Mouse (Mus musculus) testis, postnatal 10 days (tissue): ENCODE measurements around the gene Olfr514.
"Not testable (repeated sequence)": the region's sequence is repeated elsewhere in the genome, so short reads cannot be mapped to it uniquely, and the experiment has no call there.

Experiments used
- DNase-seq: peaks from one replicate; pipeline ENCODE4 v3.0.0; 2021; ENCODE audit warnings: low spot score

The Olfr514 gene

DNA sequence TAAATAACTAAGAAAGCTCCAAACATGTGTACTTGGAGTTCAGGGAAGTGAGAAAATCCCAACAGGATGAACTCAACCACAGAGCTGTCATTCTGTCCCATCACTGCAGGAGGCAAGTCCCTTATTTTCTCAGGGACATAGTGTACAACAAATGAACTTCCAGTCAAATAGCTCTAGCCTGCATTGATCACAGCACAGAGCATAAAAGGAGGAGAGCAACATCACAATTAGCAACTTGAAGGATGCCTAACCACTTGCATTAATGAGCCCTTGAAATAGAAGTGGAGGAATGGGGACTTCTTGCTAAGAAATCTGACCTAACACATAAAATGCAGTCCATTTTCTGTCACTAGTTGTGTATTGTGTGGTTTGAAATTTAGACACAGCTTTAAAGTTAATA lies at the start of gene Olfr514:
TSS of gene Olfr514 (minus strand) at position 101 of the 400 bp plus-strand sequence.
- no peak for DNase-seq

- DNase-seq = no peak
These were observed 46.5 kb upstream of the Olfr514 start, which contains the start of gene Olfr517 for GRCm38 (mm10) chr7:108872279-108872678. TSS of gene Olfr517 (minus strand) at chr7:108872379.

DNA sequence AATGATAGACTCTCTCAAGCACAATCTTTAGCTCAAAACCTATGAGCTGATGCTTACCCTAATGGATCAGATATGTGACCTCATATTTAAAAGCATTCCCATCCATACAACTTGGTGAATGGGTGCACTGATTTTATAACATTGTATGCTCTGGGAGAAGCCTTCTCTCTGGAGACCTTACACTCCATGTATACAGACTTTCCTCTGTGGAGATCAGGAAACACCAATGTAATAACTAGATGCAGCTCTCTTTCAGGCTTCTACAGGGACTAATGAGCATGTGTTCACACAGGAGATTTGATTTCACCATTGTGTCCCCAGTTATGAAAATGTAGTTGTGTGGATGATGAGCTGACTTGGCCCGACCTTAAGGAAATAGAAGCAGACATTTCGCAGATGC lies 24.6 kb upstream of the Olfr514 start, which contains the start of gene Olfr516:
TSS of gene Olfr516 (minus strand) at position 101 of the 400 bp plus-strand sequence.
- no peak for DNase-seq

DNA sequence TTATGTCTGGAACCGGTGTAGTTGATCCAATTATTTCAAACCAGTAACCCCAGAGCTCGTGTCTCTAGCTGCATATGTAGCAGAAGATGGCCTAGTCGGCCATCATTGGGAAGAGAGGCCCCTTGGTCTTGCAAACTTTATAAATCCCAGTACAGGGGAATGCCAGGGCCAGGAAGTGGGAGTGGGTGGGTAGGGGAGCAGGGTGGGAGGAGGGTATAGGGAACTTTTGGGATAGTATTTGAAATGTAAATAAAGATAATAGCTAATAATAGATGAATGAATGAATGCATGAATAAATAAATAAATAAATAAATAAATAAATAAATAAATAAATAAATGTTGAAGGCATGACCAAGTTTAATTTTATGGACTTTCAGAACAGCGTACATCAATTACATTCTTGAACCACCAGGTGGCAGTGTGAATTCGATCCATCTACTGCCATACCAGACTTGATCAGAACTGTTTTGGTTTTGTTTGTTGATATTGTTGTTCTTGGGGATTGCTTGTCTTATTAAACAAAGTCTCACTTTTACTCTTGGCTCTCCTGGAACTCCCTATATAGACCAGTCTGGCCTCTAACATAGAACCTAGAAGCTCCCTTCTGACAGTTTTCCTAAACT lies 11.1 kb downstream of the Olfr514 start:
- not testable (repeated sequence) for DNase-seq

GRCm38 (mm10) chr7:108797205-108797933 lies 28.4 kb downstream of the Olfr514 start:
- DNase-seq = no peak
